Mouse (Mus musculus) intestine, embryonic 16.5 days (tissue): ENCODE results near the gene Usp42. TPM values are rescaled to one million over a fixed set of nuclear protein-coding genes. Genes with fewer than 3 reads are reported as not detected.

Source experiments
- ATAC-seq: fragments of 200-750 bp; cut with Nextera tagmentation; 2 replicates; pipeline ENCODE4 v1.8.0; 2017; ENCODE audit warnings: moderate TSS enrichment, moderate library complexity
- H3K27ac ChIP-seq: fragments of 300-500 bp; sonication (generic); 2 replicates; pipeline ENCODE4 v1.5.1; 2014; ENCODE audit warnings: mild to moderate bottlenecking, low read length
- H3K27me3 ChIP-seq: fragments of 300-500 bp; sonication (generic); replicated peaks from 2 replicates; pipeline ENCODE4 v1.6.1; 2014; ENCODE audit warnings: low read length, control low read depth, mixed read lengths; ENCODE audit not compliant: control insufficient read depth, insufficient read depth
- H3K36me3 ChIP-seq: fragments of 300-500 bp; sonication (generic); 2 replicates; pipeline ENCODE4 v1.6.1; 2014; ENCODE audit warnings: low read length, control low read depth; ENCODE audit not compliant: control insufficient read depth, insufficient read depth
- H3K4me1 ChIP-seq: fragments of 300-500 bp; sonication (generic); 2 replicates; pipeline ENCODE4 v1.6.1; 2014; ENCODE audit warnings: low read length, control low read depth, mixed read lengths; ENCODE audit not compliant: control insufficient read depth, insufficient read depth
- H3K4me2 ChIP-seq: fragments of 300-500 bp; sonication (generic); 2 replicates; pipeline ENCODE4 v1.6.1; 2014; ENCODE audit warnings: low read depth, low read length, control low read depth
- H3K4me3 ChIP-seq: fragments of 300-500 bp; sonication (generic); 2 replicates; pipeline ENCODE4 v1.5.1; 2014; ENCODE audit warnings: mild to moderate bottlenecking, low read length
- H3K9ac ChIP-seq: fragments of 300-500 bp; sonication (generic); 2 replicates; pipeline ENCODE4 v1.6.1; 2014; ENCODE audit warnings: low read depth, low read length
- H3K9me3 ChIP-seq: fragments of 300-500 bp; sonication (generic); 2 replicates; pipeline ENCODE4 v1.6.1; 2016; ENCODE audit warnings: low read length, control low read depth; ENCODE audit not compliant: control insufficient read depth
- WGBS: fragments of 180-500 bp; shearing (Covaris S2); extraction: QIAGEN DNeasy Blood & Tissue Kit; methylation state at CpG from one replicate; pipeline ENCODE4 v1.1.7; 2014; 5-methylcytosine and 5-hydroxymethylcytosine counted together
- polyA plus RNA-seq: library from polyadenylated mRNA; unstranded; fragments of >200 nt; fragmentation: Nextera tagmentation; extraction: Ambion mirVana; gene quantifications from 2 replicates; pipeline ENCODE4 v1.2.1, GENCODE M21; 2015

Usp42 gene
- polyA plus RNA-seq, 1 experiment from 2014 or later = 10.5 TPM

DNA sequence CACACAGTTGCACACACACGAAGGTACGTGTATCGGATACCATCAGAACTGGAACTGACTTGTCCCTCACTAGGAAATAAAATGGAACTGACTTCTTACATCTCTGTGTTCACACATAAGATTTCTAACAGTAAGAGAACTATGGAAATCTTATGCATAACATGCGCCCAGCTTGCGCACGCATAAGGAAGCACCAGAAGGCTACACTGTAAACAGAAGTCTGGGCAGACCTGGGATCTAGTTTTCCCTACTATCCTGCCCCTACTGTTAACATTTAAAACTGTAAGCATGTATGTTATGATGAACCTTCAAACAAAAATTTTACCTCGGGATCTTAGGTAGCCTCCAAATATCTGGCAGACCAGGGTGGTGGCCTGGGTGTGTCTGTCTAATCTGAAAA, 10.1 kb downstream of the Usp42 start:
- Histone ChIP-seq H3K4me1 (no peaks in the 10 kb centered on the region), H3K27ac (no peak overlapping the region), H3K9me3 (no peaks in the 10 kb centered on the region), H3K36me3 (peaks cover 16% of the 10 kb centered on the region), H3K9ac (no peak overlapping the region), H3K4me2 (no peak overlapping the region), H3K4me3 (no peak overlapping the region), H3K27me3 (no peaks in the 10 kb centered on the region)
- WGBS = 93% methylated on average over 7 of the region's 7 CpGs
- ATAC-seq = no peak

GRCm38 (mm10) chr5:143712011-143712800, 19.9 kb downstream of the Usp42 start:
- H3K4me1 ChIP-seq = no peaks in the 10 kb centered on the region
- no peak for ATAC-seq
- H3K27me3 ChIP-seq = no peaks in the 10 kb centered on the region
- no peak overlapping the region for H3K4me2 ChIP-seq
- H3K9ac ChIP-seq = no peak overlapping the region
- no peaks in the 10 kb centered on the region for H3K9me3 ChIP-seq
- peaks cover 29% of the 10 kb centered on the region for H3K36me3 ChIP-seq
- WGBS = 86% methylated on average over 14 of the region's 14 CpGs
- H3K4me3 ChIP-seq = no peak overlapping the region
- no peak overlapping the region for H3K27ac ChIP-seq

DNA sequence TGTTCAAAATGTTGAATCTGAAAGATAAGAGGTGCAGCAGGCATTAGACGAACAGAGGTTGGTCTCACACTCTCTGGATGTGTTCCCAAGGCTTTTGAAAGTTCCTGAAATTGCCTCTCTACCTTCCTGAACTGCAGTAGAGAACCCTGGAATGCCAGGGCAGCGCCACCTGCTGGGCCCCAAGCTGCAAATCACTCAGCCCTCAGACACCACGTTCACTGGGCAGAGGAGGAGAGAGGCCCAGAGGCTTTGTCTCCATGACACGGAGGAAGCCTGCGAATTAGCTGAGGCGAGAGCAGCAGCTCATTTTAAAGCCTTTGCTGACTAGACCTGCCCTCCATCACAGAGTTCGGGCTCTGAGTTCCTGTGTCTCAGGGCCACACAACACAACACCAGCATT, 20.8 kb downstream of the Usp42 start:
- Histone ChIP-seq H3K9me3 (no peaks in the 10 kb centered on the region), H3K4me2 (no peak overlapping the region), H3K27ac (no peak overlapping the region), H3K36me3 (peaks cover 23% of the 10 kb centered on the region), H3K9ac (no peak overlapping the region), H3K27me3 (no peaks in the 10 kb centered on the region), H3K4me1 (no peaks in the 10 kb centered on the region), H3K4me3 (no peak overlapping the region)
- peak; percentile 73 for ATAC-seq
- 13% methylated on average over 7 of the region's 7 CpGs for WGBS

DNA sequence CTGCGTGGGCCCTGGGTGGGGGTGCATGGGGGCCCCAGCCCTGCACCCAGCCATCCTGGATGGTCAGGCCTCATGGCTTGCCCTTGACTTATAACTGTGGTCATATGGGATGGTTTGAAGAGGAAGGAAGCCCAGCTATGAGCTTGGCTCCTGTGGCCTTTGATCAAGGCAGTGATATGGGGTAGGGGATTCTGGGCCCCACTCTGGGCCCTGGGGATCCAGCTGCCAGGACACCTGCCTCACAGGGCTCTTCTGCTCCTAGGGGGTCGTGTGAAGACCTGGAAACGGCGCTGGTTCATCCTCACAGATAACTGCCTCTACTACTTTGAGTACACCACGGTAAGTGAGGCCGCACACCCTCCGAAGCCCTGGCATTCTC, 25.3 kb downstream of the Usp42 start:
- Histone ChIP-seq H3K27ac (0 out of 2 replicates have a peak overlapping the region, but pooled peaks have one; percentile 2), H3K4me1 (no peaks in the 10 kb centered on the region), H3K4me3 (no peak overlapping the region), H3K4me2 (no peak overlapping the region), H3K27me3 (no peaks in the 10 kb centered on the region), H3K9ac (no peak overlapping the region), H3K36me3 (peaks cover 17% of the 10 kb centered on the region), H3K9me3 (no peaks in the 10 kb centered on the region)
- 83% methylated on average over 7 of the region's 7 CpGs for WGBS
- ATAC-seq = peak; percentile 38; the same call in 1 of the 2 replicates

GRCm38 (mm10) chr5:143706030-143706821, 25.9 kb downstream of the Usp42 start:
- ATAC-seq = peak; percentile 39; the same call in 1 of the 2 replicates
- Histone ChIP-seq H3K4me3 (no peak overlapping the region), H3K9me3 (no peaks in the 10 kb centered on the region), H3K36me3 (peaks cover 21% of the 10 kb centered on the region), H3K27me3 (no peaks in the 10 kb centered on the region), H3K9ac (no peak overlapping the region), H3K4me1 (no peaks in the 10 kb centered on the region), H3K4me2 (no peak overlapping the region), H3K27ac (0 out of 2 replicates have a peak overlapping the region, but pooled peaks have one; percentile 21)
- WGBS = 67% methylated on average over 9 of the region's 9 CpGs

- Histone ChIP-seq H3K9ac (no peak overlapping the region), H3K4me2 (no peak overlapping the region), H3K9me3 (no peaks in the 10 kb centered on the region), H3K4me1 (no peaks in the 10 kb centered on the region), H3K27ac (0 out of 2 replicates have a peak overlapping the region, but pooled peaks have one; percentile 21), H3K36me3 (peaks cover 21% of the 10 kb centered on the region), H3K4me3 (no peak overlapping the region), H3K27me3 (no peaks in the 10 kb centered on the region)
- WGBS = 70% methylated on average over 1 of the region's 1 CpGs
- ATAC-seq = no peak
Measured at GRCm38 (mm10) chr5:143705659-143705982, 26.5 kb downstream of the Usp42 start.

DNA sequence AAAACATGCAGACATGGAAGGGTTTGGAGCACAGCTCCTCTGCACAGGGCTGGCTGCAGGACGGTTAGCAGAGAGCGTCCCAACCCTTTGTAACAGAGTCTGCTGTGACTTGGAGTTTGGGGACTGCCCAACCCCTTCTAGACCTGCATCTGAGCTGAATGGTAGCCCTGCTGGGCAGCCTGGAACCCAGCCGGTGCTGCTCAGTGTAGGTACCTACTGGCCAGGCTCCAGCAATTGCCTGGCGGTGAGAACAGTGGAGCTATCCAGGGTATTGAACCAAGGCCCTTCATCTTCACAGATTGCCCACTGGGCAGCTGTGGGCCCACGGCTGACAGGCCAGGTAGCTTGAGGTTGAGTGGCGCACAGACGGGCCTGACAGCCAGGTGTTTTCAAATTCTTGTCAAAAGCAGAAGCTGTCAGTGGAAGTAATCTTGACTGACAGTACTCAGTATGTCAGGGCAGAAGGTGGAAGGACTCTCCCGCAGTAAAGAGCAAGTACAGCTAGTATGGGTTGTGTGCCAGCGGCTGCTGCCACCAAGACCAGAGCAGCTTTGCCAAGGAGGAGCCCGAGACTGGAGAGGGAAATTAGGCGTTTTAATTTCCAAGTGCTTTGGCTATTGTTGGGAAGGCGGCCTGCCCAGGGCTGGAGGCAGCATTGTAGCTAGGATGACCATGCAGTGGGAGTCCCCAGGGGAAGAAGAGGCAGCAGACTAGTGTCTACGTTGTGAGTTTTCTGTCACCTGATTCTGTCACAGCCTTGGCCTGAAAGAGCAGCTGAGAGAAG, 27.0 kb downstream of the Usp42 start:
- ATAC-seq = no peak
- WGBS = 80% methylated on average over 13 of the region's 13 CpGs
- Histone ChIP-seq H3K4me2 (no peak overlapping the region), H3K9ac (no peak overlapping the region), H3K9me3 (no peaks in the 10 kb centered on the region), H3K4me1 (no peaks in the 10 kb centered on the region), H3K36me3 (peaks cover 21% of the 10 kb centered on the region), H3K27ac (no peak overlapping the region), H3K4me3 (no peak overlapping the region), H3K27me3 (no peaks in the 10 kb centered on the region)

GRCm38 (mm10) chr5:143701074-143701473, 31.0 kb downstream of the Usp42 start:
- H3K4me1 ChIP-seq = no peaks in the 10 kb centered on the region
- no peak overlapping the region for H3K9ac ChIP-seq
- H3K4me3 ChIP-seq = no peak overlapping the region
- no peak overlapping the region for H3K4me2 ChIP-seq
- H3K9me3 ChIP-seq = no peaks in the 10 kb centered on the region
- peaks cover 14% of the 10 kb centered on the region; the same call in 1 of the 2 replicates for H3K36me3 ChIP-seq
- 90% methylated on average over 10 of the region's 10 CpGs for WGBS
- no peak for ATAC-seq
- no peak overlapping the region for H3K27ac ChIP-seq
- no peaks in the 10 kb centered on the region for H3K27me3 ChIP-seq

DNA sequence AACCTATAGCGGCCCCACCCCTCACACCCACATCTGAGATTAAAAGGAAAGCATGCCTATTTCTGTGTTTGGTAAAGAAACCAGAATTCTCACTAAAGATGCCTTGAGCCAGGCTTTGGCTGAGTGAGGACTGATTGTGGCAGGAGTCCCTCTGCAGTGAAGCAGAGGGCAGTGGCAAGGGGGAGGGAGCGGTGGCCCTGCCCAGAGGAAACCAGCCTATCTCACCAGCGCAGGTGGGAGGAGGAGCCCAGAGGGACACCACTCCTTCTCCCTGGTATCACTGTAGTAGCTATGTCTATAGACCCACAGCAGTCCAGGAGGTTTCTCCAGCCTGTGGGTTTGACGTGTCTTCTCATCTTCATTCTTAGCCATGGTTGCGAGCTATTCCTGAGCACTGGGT, 31.8 kb downstream of the Usp42 start:
- no peaks in the 10 kb centered on the region for H3K9me3 ChIP-seq
- H3K4me3 ChIP-seq = no peak overlapping the region
- H3K4me2 ChIP-seq = no peak overlapping the region
- H3K36me3 ChIP-seq = peaks cover 14% of the 10 kb centered on the region; the same call in 1 of the 2 replicates
- 89% methylated on average over 5 of the region's 5 CpGs for WGBS
- no peaks in the 10 kb centered on the region for H3K27me3 ChIP-seq
- no peak overlapping the region for H3K9ac ChIP-seq
- H3K4me1 ChIP-seq = no peaks in the 10 kb centered on the region
- H3K27ac ChIP-seq = no peak overlapping the region
- ATAC-seq = peak; percentile 71
